In genomic region chr7:126760391-126760802, GRCm38 (mm10) we compare ENCODE assay signal across 8 mouse cellular contexts. TPM values are rescaled to one million over a fixed set of nuclear protein-coding genes. Genes with fewer than 3 reads are reported as not detected.
DNase-seq lines count a peak whose midpoint lies in the region; ATAC-seq and TF ChIP-seq lines count a peak whose summit lies in the region.

No protein-coding gene starts in this region.

- no peaks in the 10 kb centered on the region for H3K27me3 ChIP-seq in erythroblast, embryonic 14.5 days (ENCODE audit: control insufficient read depth)
- no peaks in the 10 kb centered on the region for H3K27me3 ChIP-seq in hindbrain, embryonic 15.5 days
- no peaks in the 10 kb centered on the region for H3K27me3 ChIP-seq in liver, embryonic 13.5 days

- TF ChIP-seq CTCF in gastrocnemius, adult 2 months (IDR thresholded peaks at IDR 0.05): no peak
- no peak for TF ChIP-seq CTCF in olfactory bulb, adult 2 months (IDR thresholded peaks at IDR 0.05; ENCODE audit: insufficient read depth, low read depth, low read length)

- H3K27ac ChIP-seq in gastrocnemius, adult 2 months: peak overlapping the region; percentile 95
- H3K27ac ChIP-seq in hindbrain, embryonic 15.5 days (replicated peaks): peak overlapping the region; percentile 88
- peak overlapping the region; percentile 86 for H3K27ac ChIP-seq in liver, embryonic 13.5 days
- H3K27ac ChIP-seq in olfactory bulb, adult 2 months (ENCODE audit: insufficient read depth, low read depth, low read length): peak overlapping the region; percentile 91

- 14% methylated on average over 3 of the region's 3 CpGs for WGBS in hindbrain, embryonic 15.5 days
- WGBS in liver, embryonic 13.5 days (ENCODE audit: insufficient replicate concordance): 46% methylated on average over 3 of the region's 3 CpGs
- WGBS in olfactory bulb, adult 2 months: 19% methylated on average over 3 of the region's 3 CpGs

- ATAC-seq in erythroblast, adult 5-6 weeks (replicated peaks; ENCODE audit: low FRiP score, poor library complexity, severe bottlenecking): no peak
- ATAC-seq in hindbrain, embryonic 15.5 days (ENCODE audit: low FRiP score, low read depth): peak; percentile 49
- no peak for ATAC-seq in liver, embryonic 13.5 days (ENCODE audit: low read depth)
- ATAC-seq in activated CD4-positive, CD25-positive, alpha-beta regulatory T cell, adult 4 months: no peak

- peak overlapping the region; percentile 69 for H3K9ac ChIP-seq in hindbrain, embryonic 15.5 days
- peak overlapping the region; percentile 90 for H3K9ac ChIP-seq in liver, embryonic 13.5 days

- peaks cover 56% of the 10 kb centered on the region for H3K4me1 ChIP-seq in erythroblast, embryonic 14.5 days (ENCODE audit: control insufficient read depth)
- peaks cover 36% of the 10 kb centered on the region for H3K4me1 ChIP-seq in hindbrain, embryonic 15.5 days (replicated peaks)
- peaks cover 54% of the 10 kb centered on the region for H3K4me1 ChIP-seq in liver, embryonic 13.5 days (replicated peaks)
- H3K4me1 ChIP-seq in olfactory bulb, adult 2 months (ENCODE audit: control insufficient read depth, insufficient read depth, low read length): peaks cover 49% of the 10 kb centered on the region

- peak; percentile 66 for DNase-seq in cerebellum, adult 8-10 months
- DNase-seq in gastrocnemius, adult 2 months: peak; percentile 79
- no peak for DNase-seq in liver, embryonic 13.5 days

- intact Hi-C loops in gastrocnemius, adult 2 months (cut with DNase I): loop anchor here (1.0 kb wide), 1 partner anchor 16 kb away; the partner anchor contains the start of gene Ypel3

- peaks cover 45% of the 10 kb centered on the region for H3K36me3 ChIP-seq in erythroblast, embryonic 14.5 days (ENCODE audit: control insufficient read depth)
- peaks cover 20% of the 10 kb centered on the region for H3K36me3 ChIP-seq in hindbrain, embryonic 15.5 days
- H3K36me3 ChIP-seq in liver, embryonic 13.5 days: peaks cover 25% of the 10 kb centered on the region

- no peak for TF ChIP-seq POLR2A in olfactory bulb, adult 2 months (IDR thresholded peaks at IDR 0.05; ENCODE audit: insufficient read depth, low read depth, low read length)

- H3K4me3 ChIP-seq in erythroblast, embryonic 14.5 days (replicated peaks): peak overlapping the region; percentile 84
- peak overlapping the region; percentile 73 for H3K4me3 ChIP-seq in gastrocnemius, adult 2 months
- peak overlapping the region; percentile 69 for H3K4me3 ChIP-seq in hindbrain, embryonic 15.5 days
- peak overlapping the region; percentile 84 for H3K4me3 ChIP-seq in liver, embryonic 13.5 days (replicated peaks)
- peak overlapping the region; percentile 83 for H3K4me3 ChIP-seq in olfactory bulb, adult 2 months (ENCODE audit: insufficient read depth, low read depth, low read length)

- H3K9me3 ChIP-seq in erythroblast, embryonic 14.5 days (ENCODE audit: control insufficient read depth, low read length): no peaks in the 10 kb centered on the region; the same call in 1 of the 2 replicates
- H3K9me3 ChIP-seq in hindbrain, embryonic 15.5 days: no peaks in the 10 kb centered on the region
- no peaks in the 10 kb centered on the region for H3K9me3 ChIP-seq in liver, embryonic 13.5 days (replicated peaks)

- peak overlapping the region; percentile 88 for H3K4me2 ChIP-seq in hindbrain, embryonic 15.5 days
- H3K4me2 ChIP-seq in liver, embryonic 13.5 days: peak overlapping the region; percentile 99

RNA-seq across cellular contexts. Expression of gene Mapk3, which starts 1.0 kb away (rescaled TPM):
- 16.3 and 18.0 TPM in 2 replicates for polyA plus RNA-seq in erythroblast, embryonic 14.5 days (2012)
- total RNA-seq in erythroblast, adult 5-6 weeks (2015; ENCODE audit: low replicate concordance): 46.1 and 51.8 TPM in 2 replicates
- 10.9 and 19.4 TPM in 2 replicates for total RNA-seq in erythroblast, adult 5-6 weeks (2017; ENCODE audit: low replicate concordance)
- 10 to 100 TPM; 22.3 to 22.4 TPM for total RNA-seq in gastrocnemius, adult 2 months (2021)
- polyA plus RNA-seq in hindbrain, embryonic 15.5 days (2015; fragmentation: Nextera tagmentation; extraction: Ambion mirVana): 107 and 115 TPM in 2 replicates
- 19.0 and 19.3 TPM in 2 replicates for polyA plus RNA-seq in liver, embryonic 13.5 days (2015; fragmentation: Nextera tagmentation; extraction: Ambion mirVana)
- polyA plus RNA-seq in olfactory bulb, adult 2 months (2012; ENCODE audit: insufficient read depth, insufficient read length, low replicate concordance, missing spikeins): 208 and 343 TPM in 2 replicates
- polyA plus RNA-seq in activated CD4-positive, CD25-positive, alpha-beta regulatory T cell, adult 4 months (2017; shearing (Covaris generic)): 10 to 100 TPM; 12.7 to 22.3 TPM

RNA-seq across cellular contexts. Expression of gene Gdpd3, which starts 5.7 kb away (rescaled TPM):
- 0.36 TPM in 1 of 2 replicates, not detected in the other for polyA plus RNA-seq in erythroblast, embryonic 14.5 days (2012)
- 5.6 TPM in 1 of 2 replicates, not detected in the other for total RNA-seq in erythroblast, adult 5-6 weeks (2015; ENCODE audit: low replicate concordance)
- 5.4 and 7.2 TPM in 2 replicates for total RNA-seq in erythroblast, adult 5-6 weeks (2017; ENCODE audit: low replicate concordance)
- total RNA-seq in gastrocnemius, adult 2 months (2021): 1 to 10 TPM in 1 of 2 experiments, under 1 TPM in 1; 0.67 to 1.3 TPM
- 1.5 TPM in 2 replicates for polyA plus RNA-seq in hindbrain, embryonic 15.5 days (2015; fragmentation: Nextera tagmentation; extraction: Ambion mirVana)
- 0.37 and 0.64 TPM in 2 replicates for polyA plus RNA-seq in liver, embryonic 13.5 days (2015; fragmentation: Nextera tagmentation; extraction: Ambion mirVana)
- not detected in 2 replicates for polyA plus RNA-seq in olfactory bulb, adult 2 months (2012; ENCODE audit: insufficient read depth, insufficient read length, low replicate concordance, missing spikeins)
- polyA plus RNA-seq in activated CD4-positive, CD25-positive, alpha-beta regulatory T cell, adult 4 months (2017; shearing (Covaris generic)): 100 to 1,000 TPM; 144 to 253 TPM

RNA-seq across cellular contexts. Expression of gene Ypel3, which starts 16.4 kb away (rescaled TPM):
- 156 and 161 TPM in 2 replicates for polyA plus RNA-seq in erythroblast, embryonic 14.5 days (2012)
- total RNA-seq in erythroblast, adult 5-6 weeks (2015; ENCODE audit: low replicate concordance): 752 and 763 TPM in 2 replicates
- total RNA-seq in erythroblast, adult 5-6 weeks (2017; ENCODE audit: low replicate concordance): 364 and 550 TPM in 2 replicates
- total RNA-seq in gastrocnemius, adult 2 months (2021): 10 to 100 TPM; 74.6 to 93.1 TPM
- 191 and 203 TPM in 2 replicates for polyA plus RNA-seq in hindbrain, embryonic 15.5 days (2015; fragmentation: Nextera tagmentation; extraction: Ambion mirVana)
- 68.4 and 77.3 TPM in 2 replicates for polyA plus RNA-seq in liver, embryonic 13.5 days (2015; fragmentation: Nextera tagmentation; extraction: Ambion mirVana)
- polyA plus RNA-seq in olfactory bulb, adult 2 months (2012; ENCODE audit: insufficient read depth, insufficient read length, low replicate concordance, missing spikeins): not detected in 2 replicates
- polyA plus RNA-seq in activated CD4-positive, CD25-positive, alpha-beta regulatory T cell, adult 4 months (2017; shearing (Covaris generic)): 100 to 1,000 TPM; 101 to 105 TPM

RNA-seq across cellular contexts. Expression of gene Tbx6, which starts 20.9 kb away (rescaled TPM):
- polyA plus RNA-seq in erythroblast, embryonic 14.5 days (2012): 3.6 and 4.0 TPM in 2 replicates
- 28.8 and 31.9 TPM in 2 replicates for total RNA-seq in erythroblast, adult 5-6 weeks (2015; ENCODE audit: low replicate concordance)
- 12.3 and 23.2 TPM in 2 replicates for total RNA-seq in erythroblast, adult 5-6 weeks (2017; ENCODE audit: low replicate concordance)
- total RNA-seq in gastrocnemius, adult 2 months (2021): under 1 TPM; 0.42 to 0.48 TPM
- polyA plus RNA-seq in hindbrain, embryonic 15.5 days (2015; fragmentation: Nextera tagmentation; extraction: Ambion mirVana): 0.62 and 0.75 TPM in 2 replicates
- polyA plus RNA-seq in liver, embryonic 13.5 days (2015; fragmentation: Nextera tagmentation; extraction: Ambion mirVana): 0.35 and 0.45 TPM in 2 replicates
- polyA plus RNA-seq in olfactory bulb, adult 2 months (2012; ENCODE audit: insufficient read depth, insufficient read length, low replicate concordance, missing spikeins): not detected in 2 replicates
- 1 to 10 TPM; 2.7 to 2.8 TPM for polyA plus RNA-seq in activated CD4-positive, CD25-positive, alpha-beta regulatory T cell, adult 4 months (2017; shearing (Covaris generic))

RNA-seq across cellular contexts. Expression of gene Ppp4c, which starts 31.9 kb away (rescaled TPM):
- polyA plus RNA-seq in erythroblast, embryonic 14.5 days (2012): 11.0 and 12.3 TPM in 2 replicates
- 46.7 and 84.9 TPM in 2 replicates for total RNA-seq in erythroblast, adult 5-6 weeks (2015; ENCODE audit: low replicate concordance)
- total RNA-seq in erythroblast, adult 5-6 weeks (2017; ENCODE audit: low replicate concordance): 43.5 and 62.7 TPM in 2 replicates
- 10 to 100 TPM; 22.8 to 25.7 TPM for total RNA-seq in gastrocnemius, adult 2 months (2021)
- 174 and 176 TPM in 2 replicates for polyA plus RNA-seq in hindbrain, embryonic 15.5 days (2015; fragmentation: Nextera tagmentation; extraction: Ambion mirVana)
- 133 and 141 TPM in 2 replicates for polyA plus RNA-seq in liver, embryonic 13.5 days (2015; fragmentation: Nextera tagmentation; extraction: Ambion mirVana)
- not detected in 2 replicates for polyA plus RNA-seq in olfactory bulb, adult 2 months (2012; ENCODE audit: insufficient read depth, insufficient read length, low replicate concordance, missing spikeins)
- polyA plus RNA-seq in activated CD4-positive, CD25-positive, alpha-beta regulatory T cell, adult 4 months (2017; shearing (Covaris generic)): 100 to 1,000 TPM; 133 to 149 TPM

Comparison
In these comparisons a context has a peak if more than half of its experiments do, and no peak if none do; other contexts are left out.
1. RNA of gene Gdpd3, which starts 5.7 kb away (polyA plus RNA-seq): 144 to 253 TPM in activated CD4-positive, CD25-positive, alpha-beta regulatory T cell, adult 4 months; 1.5 TPM in hindbrain, embryonic 15.5 days, 0.37 to 0.64 TPM in liver, embryonic 13.5 days, 0.36 TPM in erythroblast, embryonic 14.5 days and not detected in olfactory bulb, adult 2 months; every median in the first group is over 10 times any median in the second.
2. RNA of gene Ypel3, which starts 16.4 kb away (polyA plus RNA-seq): 191 to 203 TPM in hindbrain, embryonic 15.5 days, 156 to 161 TPM in erythroblast, embryonic 14.5 days, 101 to 105 TPM in activated CD4-positive, CD25-positive, alpha-beta regulatory T cell, adult 4 months and 68.4 to 77.3 TPM in liver, embryonic 13.5 days; not detected in olfactory bulb, adult 2 months; every median in the first group is over 10 times any median in the second.
3. Peak in every context shown above with its lines, with median percentiles within 50 percentile points of each other: H3K4me3 ChIP-seq and H3K27ac ChIP-seq.